Mouse (Mus musculus) brain, embryonic 18.5 days (tissue): ENCODE measurements around the gene St3gal3.

ENCODE experiments used
- DNase-seq: peaks from one replicate; pipeline ENCODE4 v3.0.0-alpha.2; 2012; ENCODE audit warnings: low read depth, low spot score

St3gal3 gene

DNA sequence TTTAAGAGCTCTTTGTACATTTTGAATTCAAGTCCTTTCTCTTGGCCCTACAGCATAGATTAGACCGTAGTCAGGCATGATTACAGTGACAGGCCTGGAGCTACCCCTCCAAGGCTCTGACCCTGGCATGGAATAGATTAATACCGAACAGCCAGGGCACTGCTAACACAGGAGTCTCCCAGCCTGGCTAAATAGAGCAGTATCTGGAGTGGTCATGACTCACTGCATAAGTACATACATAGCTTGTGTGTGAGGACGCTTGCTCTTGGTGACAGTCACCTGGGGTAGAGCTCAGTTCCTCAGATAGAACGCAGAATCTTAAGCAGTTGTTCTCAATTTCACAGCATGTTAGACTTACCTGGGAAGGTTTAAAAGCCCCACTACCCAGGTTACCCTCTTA is 112.3 kb downstream of the St3gal3 start:
- no peak for DNase-seq

DNA sequence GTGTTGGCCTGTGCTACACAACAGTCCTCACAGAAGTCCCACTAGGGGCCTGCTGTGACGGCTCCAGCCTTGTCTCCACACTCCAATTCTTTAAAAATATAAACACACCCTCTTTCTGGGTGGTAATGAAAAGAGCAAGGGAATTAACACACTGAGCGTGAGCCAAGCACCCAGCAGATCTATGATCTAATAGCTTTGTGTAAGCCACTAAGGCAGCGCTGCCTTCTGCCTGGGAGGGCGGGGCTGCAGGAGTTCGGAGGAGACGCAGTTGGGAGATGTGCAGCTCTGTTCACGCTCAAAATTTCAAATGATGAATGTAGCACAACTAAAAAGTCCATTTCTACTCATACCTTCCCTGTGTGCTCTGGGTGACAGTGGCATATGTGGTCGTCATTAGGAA is 115.1 kb downstream of the St3gal3 start:
- no peak for DNase-seq

DNA sequence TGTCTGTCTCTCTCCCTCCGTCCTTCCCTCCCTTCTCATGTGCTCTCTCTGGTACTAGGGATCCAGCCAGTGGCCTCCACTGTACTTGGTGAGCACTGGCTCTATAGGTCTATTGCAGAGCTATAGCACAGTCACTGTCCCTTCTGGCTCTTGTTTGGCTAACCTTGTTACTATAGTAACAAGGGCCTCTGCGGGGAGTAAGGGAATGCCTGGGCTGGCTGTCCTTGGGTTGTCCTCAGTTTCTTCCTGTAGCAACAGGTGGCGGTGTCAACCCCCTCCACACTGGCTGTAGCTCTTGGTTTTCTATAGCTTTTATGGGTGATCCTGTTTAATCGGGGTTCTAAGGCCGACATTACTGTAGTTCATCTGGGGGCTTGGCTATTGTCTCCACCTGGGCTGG is 115.5 kb downstream of the St3gal3 start:
- no peak for DNase-seq

DNA sequence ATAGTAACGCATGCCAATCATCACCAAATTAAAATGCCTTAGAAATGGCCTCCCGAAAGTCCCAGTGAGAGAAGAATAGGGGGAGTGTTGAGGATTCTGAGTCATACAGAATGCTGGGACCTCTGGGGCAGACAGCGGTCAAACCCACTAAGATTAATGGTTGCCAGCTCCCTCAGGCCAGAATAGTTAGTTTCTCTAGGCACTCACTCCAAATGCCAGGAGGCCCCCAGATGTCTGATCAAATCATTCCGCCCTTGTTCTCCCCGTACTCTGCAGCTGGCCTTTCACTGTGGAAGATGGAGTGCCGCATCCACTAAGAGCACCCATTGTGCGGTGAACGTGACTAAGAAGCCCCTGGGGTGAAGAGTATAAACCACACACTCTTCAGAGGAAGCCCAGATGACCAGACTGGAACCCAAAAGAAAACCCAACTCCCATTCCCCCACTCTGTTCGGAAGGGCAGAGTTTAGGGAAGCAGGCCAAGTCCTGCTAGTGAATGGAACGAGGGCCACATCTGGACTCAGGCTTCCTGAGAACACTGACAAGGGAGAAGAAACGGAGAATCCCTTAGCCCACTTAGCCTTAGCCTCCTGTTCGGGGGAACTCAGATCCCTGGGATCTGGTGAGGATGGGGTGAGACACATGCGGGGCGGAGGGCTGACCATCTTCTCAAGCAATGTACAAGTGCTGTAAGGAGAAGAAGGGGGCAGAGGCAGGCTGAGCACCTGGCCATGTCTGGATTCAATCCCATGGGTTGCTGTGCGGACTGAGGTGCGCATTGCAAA is 117.5 kb downstream of the St3gal3 start:
- no peak for DNase-seq

DNA sequence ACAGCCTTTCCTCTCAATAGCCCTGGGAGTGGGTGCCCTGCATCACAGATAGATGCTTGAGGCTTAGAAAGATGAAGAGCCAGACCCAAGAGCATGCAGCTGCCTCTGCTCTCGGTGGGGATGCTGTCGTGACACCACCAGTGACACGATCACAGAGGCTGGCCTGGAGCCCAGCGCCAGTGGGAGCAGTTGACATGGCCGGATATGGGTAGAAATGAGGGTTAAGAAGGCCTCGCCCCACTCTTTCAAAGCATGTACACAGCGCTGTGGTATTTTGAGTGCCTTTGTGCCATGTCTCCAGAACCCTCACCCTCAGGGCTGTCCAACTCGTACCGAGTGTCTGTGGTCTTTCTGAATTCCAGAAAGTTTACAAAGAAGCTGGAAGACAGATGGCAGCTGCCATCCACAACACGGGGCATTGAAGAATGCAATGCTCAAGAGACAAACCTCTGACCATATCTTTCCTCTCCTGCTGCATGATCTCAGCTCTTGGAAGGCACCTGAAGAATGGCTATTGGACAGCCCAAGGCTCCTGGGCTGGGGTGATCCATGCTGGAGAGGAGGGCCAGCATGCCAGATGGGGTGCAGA is 118.3 kb downstream of the St3gal3 start:
- DNase-seq: no peak

DNA sequence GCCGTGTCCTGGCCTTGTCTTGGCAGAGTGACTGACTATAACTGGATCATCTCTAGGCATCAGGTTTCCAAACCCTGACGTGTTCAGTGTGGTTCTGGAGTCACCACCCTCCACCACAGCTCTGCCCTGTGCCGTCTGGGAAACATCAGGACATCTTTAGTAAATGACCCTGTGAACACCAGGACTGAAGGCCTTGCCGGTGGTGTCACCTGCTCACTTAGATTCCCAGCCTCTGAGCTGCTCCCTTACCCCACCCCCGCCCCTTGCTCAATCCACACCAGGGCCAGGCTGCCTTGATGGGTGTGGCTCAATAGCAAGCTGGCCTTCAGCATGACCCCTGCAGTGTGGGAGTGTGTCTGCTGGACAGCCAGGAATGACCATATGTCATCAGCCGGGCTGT is 119.1 kb downstream of the St3gal3 start:
- no peak for DNase-seq

DNA sequence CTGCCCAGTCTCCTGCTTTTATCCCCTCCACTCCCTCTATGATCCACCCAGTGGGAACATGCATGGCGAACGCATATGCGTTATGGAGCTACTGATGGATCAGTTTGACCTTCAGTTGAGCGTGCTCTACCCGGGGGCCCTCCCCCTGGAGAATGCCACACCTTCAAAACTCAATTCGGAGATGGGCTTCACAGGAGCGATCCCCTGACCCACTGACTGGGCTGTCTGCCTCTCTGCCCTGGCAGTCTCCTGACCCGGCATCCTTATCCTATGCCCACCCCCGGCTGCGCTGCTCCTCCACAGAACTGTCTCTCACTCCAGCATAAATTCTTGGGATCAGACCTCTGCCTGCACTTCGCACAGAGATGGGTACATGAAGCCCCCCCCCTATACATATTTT is 119.6 kb downstream of the St3gal3 start:
- DNase-seq: no peak

DNA sequence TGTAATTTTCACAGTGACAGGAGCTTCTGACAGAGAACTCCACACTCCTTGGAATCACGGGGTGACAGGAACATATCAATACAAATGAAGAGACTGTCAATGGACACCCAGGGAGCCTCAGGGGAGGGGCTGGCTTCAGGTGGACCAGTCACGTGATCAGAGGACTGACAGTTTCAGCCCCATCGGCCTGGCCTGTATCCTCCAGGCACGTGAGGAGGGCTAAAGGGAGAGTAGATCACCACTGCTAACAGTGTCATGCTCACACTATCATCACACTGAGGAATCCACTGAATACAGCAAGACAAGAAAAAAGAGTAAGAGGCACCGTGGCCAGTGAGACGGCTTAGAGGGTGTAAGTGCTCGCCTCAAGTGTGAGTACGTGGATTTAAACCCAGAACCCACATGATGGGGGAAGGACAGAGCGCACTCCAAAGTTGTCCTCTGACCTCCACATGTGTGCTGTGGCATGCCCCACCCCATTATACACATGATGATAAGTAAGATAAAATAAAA is 124.0 kb downstream of the St3gal3 start:
- no peak for DNase-seq

DNA sequence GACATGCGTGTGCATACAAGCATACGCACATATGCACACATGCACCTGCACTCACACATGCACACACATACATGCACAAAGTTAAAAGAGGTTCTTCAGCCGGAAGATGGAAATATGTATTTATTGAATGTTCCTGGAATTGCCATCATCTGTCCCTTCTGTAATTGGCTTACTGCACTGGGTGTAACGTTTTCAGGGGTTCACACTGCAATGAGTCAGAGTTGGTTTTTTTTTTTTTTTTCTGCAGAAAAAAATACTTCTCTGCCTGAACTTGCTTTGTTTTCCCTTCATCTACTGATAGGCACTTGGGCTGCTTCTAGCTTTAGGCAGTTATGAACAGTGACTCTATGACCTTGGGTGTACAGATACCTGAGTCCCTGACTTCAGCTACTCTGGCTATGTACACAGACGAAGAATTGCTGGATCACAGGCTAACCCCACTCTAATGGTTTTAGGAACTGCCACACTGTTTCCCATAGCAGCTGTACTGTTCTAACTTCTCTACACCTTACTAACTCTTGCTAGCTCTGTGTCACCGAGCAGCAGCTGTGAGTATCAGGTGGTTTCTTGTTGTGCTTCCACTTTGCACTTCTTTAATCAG is 126.2 kb downstream of the St3gal3 start:
- DNase-seq: no peak

DNA sequence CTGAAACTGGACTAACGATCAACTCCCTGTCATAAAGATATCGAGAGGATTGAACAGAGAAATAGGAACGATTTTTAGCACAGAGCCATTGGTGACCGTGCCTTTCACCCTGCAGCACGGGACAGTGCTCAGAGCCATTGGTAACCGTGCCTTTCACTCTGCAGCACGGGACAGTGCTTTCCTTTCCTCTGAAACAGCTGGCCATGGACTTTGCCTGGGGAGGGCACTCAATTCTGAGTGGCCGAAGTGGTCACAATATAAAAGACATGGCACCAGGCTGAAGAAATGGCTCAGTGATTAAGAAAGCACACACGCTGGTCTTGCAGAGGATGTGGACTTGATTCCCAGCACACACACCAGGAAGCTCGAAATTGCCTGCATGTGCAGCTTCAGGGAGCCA is 133.4 kb downstream of the St3gal3 start:
- DNase-seq: no peak

DNA sequence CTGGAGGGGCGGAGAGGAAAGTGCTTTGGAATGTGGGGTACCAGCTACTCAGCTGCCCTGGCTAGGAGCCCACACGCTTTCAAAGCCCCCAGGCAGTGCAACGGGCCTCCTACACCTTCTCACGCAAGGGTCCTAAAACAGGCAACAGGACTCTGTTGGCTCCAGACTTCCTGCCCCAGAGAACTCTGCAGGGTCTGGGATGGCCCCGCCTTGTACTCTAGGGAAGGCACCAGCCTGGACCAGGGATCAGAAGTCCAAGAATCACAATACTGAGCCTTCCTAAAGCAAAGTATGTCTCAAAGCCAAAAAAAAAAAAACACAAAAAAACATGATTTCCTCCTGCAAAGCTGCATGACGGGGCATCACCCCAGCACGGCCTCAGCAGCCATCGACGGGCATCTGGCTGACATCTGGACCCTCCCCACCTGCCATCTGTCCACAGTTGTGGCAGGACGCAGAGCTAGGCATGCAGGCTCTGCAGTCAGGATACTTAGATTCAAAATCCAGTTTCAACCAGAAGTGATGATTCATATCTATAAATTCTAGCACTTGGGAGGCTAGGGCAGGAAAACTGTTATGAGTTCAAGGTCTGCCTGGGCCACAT is 134.0 kb downstream of the St3gal3 start:
- DNase-seq: no peak

DNA sequence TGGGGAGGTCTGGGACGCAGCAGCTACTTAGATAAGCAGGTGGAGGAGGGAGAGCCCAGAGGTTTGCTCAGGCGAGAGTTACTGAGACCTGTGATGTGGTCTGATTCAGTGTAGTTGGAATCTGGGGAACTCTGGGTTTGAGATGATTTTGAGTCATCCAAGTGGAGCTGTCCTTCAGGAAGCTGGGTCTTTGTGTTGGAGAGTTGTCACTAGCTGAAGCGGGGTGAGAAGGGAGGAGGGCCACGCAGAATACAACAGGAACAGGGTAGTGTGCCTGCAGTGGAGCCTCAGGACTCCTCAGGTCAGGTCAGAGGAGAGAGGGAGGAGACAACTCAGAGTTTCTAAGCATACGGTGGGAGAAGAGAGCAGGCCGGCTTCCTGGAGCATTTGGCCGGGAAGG is 134.8 kb downstream of the St3gal3 start:
- DNase-seq: no peak

DNA sequence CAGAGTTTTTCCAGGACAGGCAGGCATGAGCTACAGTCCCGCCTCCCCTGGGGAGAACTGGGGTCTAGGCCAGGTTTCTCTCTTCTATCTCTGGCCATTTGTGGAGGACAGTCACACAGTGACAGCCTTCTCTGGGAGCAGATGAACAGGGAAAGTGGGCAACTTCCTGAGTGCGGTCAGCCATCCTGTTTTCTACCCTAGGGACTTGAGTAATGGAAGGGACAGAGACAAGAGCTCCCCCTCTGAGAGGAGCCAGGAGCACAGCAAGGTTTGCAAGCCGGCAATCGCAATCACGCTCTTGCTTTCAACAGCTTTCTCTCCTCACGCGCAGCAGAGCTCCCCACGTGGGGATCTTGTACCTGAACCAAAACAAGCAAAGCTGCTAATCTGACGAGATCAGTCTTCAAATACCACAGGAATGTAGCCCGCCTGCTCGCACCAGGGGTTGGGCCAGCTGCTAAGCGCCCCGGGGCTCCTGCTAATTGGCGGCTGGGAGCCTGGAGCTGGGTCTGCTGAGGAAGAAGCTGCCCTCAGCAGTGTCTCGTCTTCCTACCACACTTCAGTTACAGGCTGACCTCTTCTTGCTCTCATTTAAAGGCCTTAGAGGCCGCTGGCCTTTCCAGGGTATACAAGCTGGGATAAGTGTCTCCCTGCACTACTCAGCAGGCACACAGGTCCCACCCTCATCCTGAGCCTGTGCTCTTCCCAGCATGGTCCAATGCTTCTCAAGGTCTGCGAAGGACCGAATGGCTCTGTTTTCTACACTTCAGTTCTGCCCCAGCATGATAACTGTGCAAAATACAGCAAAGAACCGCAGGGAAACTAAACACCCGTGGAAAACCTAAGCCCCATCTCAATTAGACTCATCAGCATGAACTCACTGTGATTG is 137.1 kb downstream of the St3gal3 start:
- DNase-seq: no peak

DNA sequence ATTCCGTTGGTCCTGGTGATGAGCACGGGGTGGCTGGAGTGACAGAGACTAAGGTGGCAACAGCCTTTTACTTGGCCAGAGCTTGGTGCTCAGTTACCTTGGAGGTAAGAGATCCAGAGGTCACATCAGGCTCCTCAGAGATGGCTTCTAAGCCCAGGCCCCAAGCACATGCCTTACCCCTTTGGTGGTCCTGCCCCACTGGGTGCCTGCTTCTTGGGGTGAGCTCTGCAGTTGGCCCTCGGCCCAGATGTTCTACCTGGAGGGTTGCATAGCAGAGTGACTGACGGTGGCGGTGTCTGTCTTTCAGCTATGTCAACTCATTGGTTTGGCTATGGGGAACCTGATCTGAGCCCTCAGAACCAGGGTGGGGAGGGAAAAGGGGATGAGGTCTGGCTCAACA is 138.0 kb downstream of the St3gal3 start:
- no peak for DNase-seq

DNA sequence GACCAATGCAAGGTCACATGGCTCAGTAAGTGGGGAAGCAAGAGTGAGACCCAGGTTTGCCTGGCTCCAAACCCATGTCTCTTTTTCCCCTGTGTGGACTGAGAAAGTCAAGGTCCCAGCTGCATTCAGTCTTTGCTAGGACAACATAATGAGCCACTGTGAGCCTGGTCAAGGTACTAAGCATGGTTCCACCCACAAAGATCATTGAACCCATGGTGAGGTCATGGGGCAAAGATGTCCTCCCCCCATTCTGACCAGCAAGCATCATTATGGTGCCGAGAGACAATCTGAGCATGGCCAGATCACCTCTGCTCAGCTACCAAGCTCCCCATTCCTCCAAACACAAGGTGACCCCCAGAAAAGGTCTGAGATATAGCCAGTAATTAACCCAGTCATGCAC is 139.3 kb downstream of the St3gal3 start:
- no peak for DNase-seq

DNA sequence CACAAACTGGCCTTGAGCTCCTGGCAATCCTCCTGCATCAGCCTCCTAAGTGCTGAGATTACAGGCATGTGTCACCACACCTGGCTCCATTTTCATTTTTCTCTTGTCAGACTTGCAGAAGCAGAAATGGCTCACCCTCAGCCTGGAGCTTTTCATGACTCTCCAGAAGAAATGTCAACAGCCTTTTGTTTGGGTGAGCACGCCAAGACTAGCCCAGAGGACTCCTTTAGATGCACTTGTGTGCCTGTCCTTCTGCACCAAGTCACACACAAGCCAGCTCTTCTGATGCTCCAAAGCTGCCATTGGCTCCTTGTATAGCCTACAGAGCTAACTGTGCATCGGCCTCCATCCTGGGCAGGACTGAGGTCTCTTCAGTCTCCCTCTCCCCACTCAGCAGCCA is 141.3 kb downstream of the St3gal3 start:
- DNase-seq: no peak

DNA sequence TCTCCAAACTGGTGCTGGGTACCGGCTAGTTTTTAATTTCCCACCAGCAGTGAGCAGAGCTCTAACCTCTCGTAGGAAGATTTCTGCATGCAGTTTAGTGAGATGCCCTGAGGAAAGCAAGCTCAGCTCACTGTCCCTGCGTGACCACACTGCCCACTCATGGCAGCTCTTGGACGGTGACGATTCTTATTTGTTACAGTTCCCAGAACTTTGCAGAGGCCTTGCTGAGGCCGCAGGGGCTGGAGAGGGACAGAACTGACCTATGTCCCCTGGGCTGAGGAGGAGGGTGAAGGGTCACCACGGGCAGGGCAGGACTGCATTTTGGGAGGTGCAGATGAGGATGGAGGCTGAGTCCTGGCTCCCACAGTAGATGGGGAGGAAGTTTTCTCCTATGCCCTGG is 141.8 kb downstream of the St3gal3 start:
- no peak for DNase-seq

DNA sequence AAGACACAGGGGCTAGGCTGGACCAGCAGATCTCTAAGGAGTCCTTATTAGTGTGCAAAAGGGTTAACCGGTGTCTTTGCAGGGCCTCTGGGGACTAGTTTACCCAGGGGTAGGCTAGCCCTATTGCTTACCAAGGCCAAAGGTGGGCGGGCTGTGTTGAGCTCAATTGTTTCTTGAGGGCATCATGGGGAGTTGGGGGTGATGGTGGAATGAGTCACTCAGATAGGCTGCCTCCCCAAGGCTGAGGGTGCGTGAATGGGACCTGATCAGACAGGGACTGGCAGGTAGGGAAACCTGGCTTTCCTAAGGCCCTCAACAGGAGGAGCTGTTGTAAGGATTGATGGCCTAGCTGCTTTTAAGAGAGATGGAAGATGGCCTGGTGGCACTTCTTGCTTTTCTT is 142.7 kb downstream of the St3gal3 start:
- DNase-seq: no peak

DNA sequence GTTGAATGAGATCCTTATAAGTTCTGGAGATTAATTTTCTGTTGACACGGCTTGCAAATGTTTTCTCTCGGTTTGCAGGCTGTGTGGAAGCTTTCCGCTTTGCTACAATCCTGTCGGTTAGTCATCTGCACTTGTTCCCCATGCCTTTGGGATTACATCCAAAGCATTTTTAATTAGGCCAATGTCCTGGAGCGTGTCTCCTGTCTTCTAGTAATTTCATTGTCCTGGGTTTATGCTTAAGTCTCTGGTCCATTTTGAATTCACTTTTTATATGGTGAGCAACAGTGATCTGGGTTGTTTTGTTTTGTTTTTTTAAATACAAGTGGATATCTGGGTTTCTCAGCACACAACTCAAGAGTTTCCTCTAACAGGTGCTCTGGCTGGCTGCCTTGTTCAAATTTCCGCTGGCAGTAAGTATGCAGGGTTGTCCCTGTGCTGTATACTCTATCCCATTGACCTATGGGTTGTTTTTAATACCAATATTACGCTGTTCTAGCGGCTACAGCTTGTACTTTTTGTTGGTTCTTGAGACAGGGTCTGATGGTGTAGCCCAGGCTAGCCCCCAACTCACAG is 143.6 kb downstream of the St3gal3 start:
- no peak for DNase-seq

DNA sequence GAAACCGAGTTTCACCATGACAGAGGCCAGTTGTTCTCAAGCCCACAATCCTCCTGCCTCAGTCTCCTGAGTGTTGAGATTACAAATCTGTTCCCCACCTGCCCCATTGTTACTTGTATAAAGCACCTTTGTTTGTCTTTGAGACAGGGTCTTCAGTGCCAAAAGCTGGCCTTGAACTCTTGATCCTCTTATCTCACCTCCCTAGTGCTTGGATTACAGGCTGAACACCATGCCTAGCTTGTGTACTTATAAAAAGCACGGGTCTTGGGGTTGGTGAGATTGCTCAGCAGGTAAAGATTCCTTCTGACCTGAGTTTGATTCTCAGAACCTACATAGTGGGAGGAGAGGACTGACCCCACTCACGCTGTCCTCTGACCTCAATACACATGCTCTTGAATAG is 144.1 kb downstream of the St3gal3 start:
- DNase-seq: no peak

DNA sequence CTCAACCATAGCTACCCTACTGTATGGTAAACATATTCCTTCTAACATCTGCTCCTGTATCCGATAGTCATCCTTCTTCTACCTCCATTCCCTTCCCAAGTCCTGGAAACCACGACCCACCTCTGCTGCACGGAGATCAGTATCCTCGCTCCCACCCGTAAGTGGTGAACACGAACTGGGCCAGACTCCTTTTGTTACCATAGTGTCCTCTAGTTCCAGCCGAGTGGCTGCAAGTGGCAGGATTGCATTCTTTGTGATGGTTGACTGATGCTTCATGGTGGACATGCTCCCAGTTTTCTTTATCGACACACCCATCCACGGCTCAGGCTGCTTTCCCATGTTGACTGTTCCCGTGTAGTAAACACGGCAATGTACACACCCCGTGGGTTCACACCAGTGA is 144.9 kb downstream of the St3gal3 start:
- no peak for DNase-seq
